Comparison of ENCODE assay signal across 10 mouse cellular contexts in genomic region chr5:137766270-137766669, GRCm38 (mm10). TPM values are rescaled to one million over a fixed set of nuclear protein-coding genes. Genes with fewer than 3 reads are reported as not detected.
A peak's percentile ranks its signal among the peaks of the same experiment; 100 is the strongest.
DNase-seq lines count a peak whose midpoint lies in the region; ATAC-seq and TF ChIP-seq lines count a peak whose summit lies in the region.
"Had no signal": no experiment of that assay in that cellular context is flagged by ENCODE, and none has a peak within 500 bp of the region (broad histone marks: within the 10 kb centered on the region; RNA-seq: fewer than 3 reads in every experiment).

No protein-coding gene starts in this region.

- no peak for ATAC-seq in liver, postnatal 0 days
- ATAC-seq in liver, embryonic 11.5 days (replicated peaks; ENCODE audit: low FRiP score), result no peak

- H3K27ac ChIP-seq in liver, postnatal 0 days (ENCODE audit: low read depth), result no peak overlapping the region
- H3K27ac ChIP-seq in liver, embryonic 11.5 days (ENCODE audit: low read depth, low read length), result no peak overlapping the region
- H3K27ac ChIP-seq: limb, embryonic 10.5 days had no signal

- H3K27me3 ChIP-seq in liver, postnatal 0 days (ENCODE audit: insufficient read depth, low read length), result no peaks in the 10 kb centered on the region
- no peaks in the 10 kb centered on the region for H3K27me3 ChIP-seq in liver, embryonic 11.5 days (replicated peaks; ENCODE audit: control insufficient read depth, insufficient read depth, low read length)

- no peak overlapping the region for H3K4me3 ChIP-seq in liver, postnatal 0 days (ENCODE audit: low read depth, low read length)
- H3K4me3 ChIP-seq in liver, embryonic 11.5 days (ENCODE audit: low read depth, low read length), result no peak overlapping the region
- H3K4me3 ChIP-seq: limb, embryonic 10.5 days had no signal

- no peak for TF ChIP-seq EP300 in liver, postnatal 0 days (IDR thresholded peaks at IDR 0.05; ENCODE audit: low read depth)

- 62% methylated on average over 3 of the region's 3 CpGs for WGBS in liver, postnatal 0 days (ENCODE audit: insufficient replicate concordance)
- WGBS in liver, embryonic 11.5 days, result 56% methylated on average over 3 of the region's 3 CpGs

- peak; percentile 76 for TF ChIP-seq CTCF in liver, postnatal 0 days (IDR thresholded peaks at IDR 0.05; ENCODE audit: low read depth)

- no peaks in the 10 kb centered on the region for H3K4me1 ChIP-seq in liver, postnatal 0 days (ENCODE audit: insufficient read depth)
- no peaks in the 10 kb centered on the region for H3K4me1 ChIP-seq in liver, embryonic 11.5 days (replicated peaks; ENCODE audit: control insufficient read depth, insufficient read depth, low read length)
- H3K4me1 ChIP-seq: limb, embryonic 10.5 days had no signal

- H3K36me3 ChIP-seq in liver, postnatal 0 days (replicated peaks; ENCODE audit: insufficient read depth, low read length), result no peaks in the 10 kb centered on the region
- no peaks in the 10 kb centered on the region for H3K36me3 ChIP-seq in liver, embryonic 11.5 days (ENCODE audit: control insufficient read depth, insufficient read depth, low read length)
- H3K36me3 ChIP-seq: limb, embryonic 10.5 days had no signal

- no peak overlapping the region for H3K4me2 ChIP-seq in liver, postnatal 0 days (ENCODE audit: low read depth, low read length)
- no peak overlapping the region for H3K4me2 ChIP-seq in liver, embryonic 11.5 days

- no peaks in the 10 kb centered on the region for H3K9me3 ChIP-seq in liver, postnatal 0 days (ENCODE audit: low read length)
- H3K9me3 ChIP-seq in liver, embryonic 11.5 days (ENCODE audit: control insufficient read depth, low read length), result no peaks in the 10 kb centered on the region
- H3K9me3 ChIP-seq: limb, embryonic 10.5 days had no signal

- peak; percentile 27 for DNase-seq in embryo, embryonic 11 days
- DNase-seq in embryo, embryonic 10 days (ENCODE audit: low spot score), result no peak
- DNase-seq in liver, postnatal 0 days, result peak; percentile 49
- DNase-seq in liver, embryonic 11.5 days (ENCODE audit: low spot score), result no peak
- peak; percentile 55 for DNase-seq in NIH3T3 (ENCODE audit: low read depth)
- DNase-seq in naive thymus-derived CD4-positive, alpha-beta T cell, adult 2 months (ENCODE audit: low read depth), result peak; percentile 88
- DNase-seq in ovary, postnatal 14 days (ENCODE audit: low spot score), result no peak
- no peak for DNase-seq in cerebellum, postnatal 4 days (ENCODE audit: low spot score in 2 of 2)
- DNase-seq: kidney, adult 11 months had no signal

- no peak overlapping the region for H3K9ac ChIP-seq in liver, postnatal 0 days (replicated peaks)
- H3K9ac ChIP-seq in liver, embryonic 11.5 days (ENCODE audit: low read depth, low read length), result no peak overlapping the region

RNA-seq across cellular contexts. Expression of gene Ppp1r35, which starts 12.4 kb away (rescaled TPM):
- polyA plus RNA-seq in liver, postnatal 0 days (2015; fragmentation: Nextera tagmentation; extraction: Ambion mirVana), result 13.4 and 18.1 TPM in 2 replicates
- 49.4 and 55.0 TPM in 2 replicates for polyA plus RNA-seq in liver, embryonic 11.5 days (2014; fragmentation: Nextera tagmentation; extraction: Ambion mirVana)

RNA-seq across cellular contexts. Expression of gene Tsc22d4, which starts 20.7 kb away (rescaled TPM):
- 65.3 and 65.9 TPM in 2 replicates for polyA plus RNA-seq in liver, postnatal 0 days (2015; fragmentation: Nextera tagmentation; extraction: Ambion mirVana)
- 129 and 134 TPM in 2 replicates for polyA plus RNA-seq in liver, embryonic 11.5 days (2014; fragmentation: Nextera tagmentation; extraction: Ambion mirVana)

RNA-seq across cellular contexts. Expression of gene Mepce, which starts 21.2 kb away (rescaled TPM):
- 4.7 and 5.0 TPM in 2 replicates for polyA plus RNA-seq in liver, postnatal 0 days (2015; fragmentation: Nextera tagmentation; extraction: Ambion mirVana)
- polyA plus RNA-seq in liver, embryonic 11.5 days (2014; fragmentation: Nextera tagmentation; extraction: Ambion mirVana), result 9.3 and 11.1 TPM in 2 replicates

RNA-seq across cellular contexts. Expression of gene Zcwpw1, which starts 21.3 kb away (rescaled TPM):
- polyA plus RNA-seq in liver, postnatal 0 days (2015; fragmentation: Nextera tagmentation; extraction: Ambion mirVana), result 1.5 and 1.9 TPM in 2 replicates
- 10.2 and 13.1 TPM in 2 replicates for polyA plus RNA-seq in liver, embryonic 11.5 days (2014; fragmentation: Nextera tagmentation; extraction: Ambion mirVana)

RNA-seq across cellular contexts. Expression of gene Nyap1, which starts 24.9 kb away (rescaled TPM):
- polyA plus RNA-seq in liver, postnatal 0 days (2015; fragmentation: Nextera tagmentation; extraction: Ambion mirVana), result 0.11 and 0.18 TPM in 2 replicates
- 0.39 and 0.43 TPM in 2 replicates for polyA plus RNA-seq in liver, embryonic 11.5 days (2014; fragmentation: Nextera tagmentation; extraction: Ambion mirVana)

Comparison
In these comparisons a context has a peak if more than half of its experiments do, and no peak if none do; other contexts are left out.
1. DNase-seq: peak in embryo, embryonic 11 days (single experiment), liver, postnatal 0 days (single experiment), NIH3T3 (single experiment) and naive thymus-derived CD4-positive, alpha-beta T cell, adult 2 months (single experiment); none in embryo, embryonic 10 days (single experiment), liver, embryonic 11.5 days (single experiment), ovary, postnatal 14 days (single experiment) and cerebellum, postnatal 4 days (0 of 2).